Mouse (Mus musculus) bone marrow, adult 2 months (tissue): Measurements from ENCODE around the gene Tmcc2. TPM values are rescaled to one million over a fixed set of nuclear protein-coding genes. Genes with fewer than 3 reads are reported as not detected.

Source experiments
- H3K27ac ChIP-seq: fragments of 200-500 bp; 2 replicates; pipeline ENCODE4 v1.5.1; 2012; ENCODE audit warnings: low read depth, mild to moderate bottlenecking, control low read depth, inconsistent platforms, low read length; ENCODE audit not compliant: control insufficient read depth, poor library complexity, insufficient read depth
- H3K4me1 ChIP-seq: fragments of 200-500 bp; 2 replicates; pipeline ENCODE4 v1.6.1; 2011; ENCODE audit warnings: low read length; ENCODE audit not compliant: control insufficient read depth, insufficient read depth
- H3K4me3 ChIP-seq: fragments of 200-500 bp; replicated peaks from 2 replicates; pipeline ENCODE3; 2011; ENCODE audit warnings: mild to moderate bottlenecking, low read depth, low read length, control low read depth; ENCODE audit not compliant: control insufficient read depth
- CTCF ChIP-seq: fragments of 200-500 bp; IDR thresholded peaks from 2 replicates; pipeline ENCODE4 v1.5.1; 2011; ENCODE audit warnings: low read length, control low read depth; ENCODE audit not compliant: control insufficient read depth, insufficient read depth
- POLR2A ChIP-seq: fragments of 200-500 bp; IDR thresholded peaks from 2 replicates; pipeline ENCODE4 v1.6.1; 2011; ENCODE audit warnings: low read depth, mild to moderate bottlenecking, control low read depth, low read length, borderline replicate concordance; ENCODE audit not compliant: control insufficient read depth
- WGBS: fragments of 180-500 bp; shearing (Covaris S2); methylation state at CpG from one replicate; pipeline ENCODE4 v1.1.7; 2018; 5-methylcytosine and 5-hydroxymethylcytosine counted together
- polyA plus RNA-seq: library from polyadenylated mRNA; stranded (reverse); fragments of >200 nt; gene quantifications from 2 replicates; pipeline ENCODE4 v1.2.4, GENCODE M21; 2011; ENCODE audit warnings: low replicate concordance; ENCODE audit not compliant: missing spikeins, insufficient read depth, insufficient read length

Gene Tmcc2
- 246 and 316 TPM in 2 replicates for polyA plus RNA-seq

- WGBS, result under 1% methylated on average over 50 of the region's 50 CpGs
- H3K27ac ChIP-seq, result peak within 1 kb of the TSS; percentile 86
- peak within 1 kb of the TSS; percentile 74 for H3K4me3 ChIP-seq
Observed at GRCm38 (mm10) chr1:132390691-132391579, at the start of gene Tmcc2. TSS of gene Tmcc2 (minus strand) at chr1:132391281.

DNA sequence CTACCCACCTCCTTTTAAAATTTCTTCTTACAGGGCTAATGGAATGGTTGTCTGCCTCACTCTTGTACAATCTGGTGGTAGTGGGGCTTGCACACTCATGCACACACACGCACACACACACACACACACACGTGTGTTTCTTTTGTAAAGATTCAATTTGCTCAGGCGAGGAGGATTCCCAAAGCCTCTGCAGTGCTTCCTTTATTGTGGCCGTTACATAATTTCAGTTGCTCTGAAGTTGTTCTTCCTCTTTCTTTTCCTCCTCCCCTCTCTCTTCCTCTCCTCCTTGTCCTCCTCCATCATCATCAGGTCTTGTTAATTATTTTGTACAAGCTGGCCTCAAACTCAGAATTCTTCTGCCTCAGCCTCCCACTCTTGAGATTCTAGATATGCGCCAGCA, 46.3 kb upstream of the Tmcc2 start:
- Histone ChIP-seq H3K27ac (no peak overlapping the region; the same call in 1 of the 2 replicates), H3K4me1 (peaks cover 5% of the 10 kb centered on the region), H3K4me3 (no peak overlapping the region)
- TF ChIP-seq POLR2A (no peak), CTCF (no peak)
- 19% methylated on average over 5 of the region's 5 CpGs for WGBS

More at GRCm38 (mm10) chr1:132390691-132391579, at the start of gene Tmcc2:
- TF ChIP-seq CTCF (no peak), POLR2A (peak; percentile 40; the same call in 1 of the 2 replicates)
- H3K4me1 ChIP-seq, result no peaks in the 10 kb centered on the region

DNA sequence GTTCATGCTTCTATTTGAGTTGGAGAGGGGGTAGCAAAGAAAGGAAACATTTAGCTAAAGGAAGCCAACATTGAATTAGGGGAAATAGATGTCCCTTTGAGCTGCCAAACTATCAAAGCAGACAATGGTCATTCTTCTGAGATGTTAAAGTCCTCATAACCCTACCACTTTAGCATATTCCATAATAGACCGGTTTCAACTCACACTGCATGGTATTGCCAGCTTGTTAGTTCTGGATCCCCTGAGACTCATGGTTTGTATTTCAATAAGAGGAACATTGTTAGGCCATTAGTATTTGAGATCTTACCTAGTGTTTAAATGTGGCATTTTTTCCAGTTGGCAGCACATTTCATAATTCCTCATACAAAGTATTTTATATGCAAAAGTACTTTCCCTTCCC, 45.9 kb upstream of the Tmcc2 start:
- no peak for TF ChIP-seq POLR2A
- TF ChIP-seq CTCF, result no peak
- Histone ChIP-seq H3K4me1 (peaks cover 5% of the 10 kb centered on the region), H3K27ac (no peak overlapping the region), H3K4me3 (no peak overlapping the region)
- 44% methylated on average over 1 of the region's 1 CpGs for WGBS

GRCm38 (mm10) chr1:132436320-132436958, 45.4 kb upstream of the Tmcc2 start:
- no peak overlapping the region for H3K27ac ChIP-seq
- peaks cover 5% of the 10 kb centered on the region for H3K4me1 ChIP-seq
- 36% methylated on average over 4 of the region's 4 CpGs for WGBS
- TF ChIP-seq CTCF (no peak), POLR2A (no peak)
- H3K4me3 ChIP-seq, result no peak overlapping the region

- TF ChIP-seq CTCF, result no peak
- WGBS, result 93% methylated on average over 12 of the region's 12 CpGs
- H3K27ac ChIP-seq, result no peak overlapping the region
- no peak overlapping the region for H3K4me3 ChIP-seq
- H3K4me1 ChIP-seq, result peaks cover 5% of the 10 kb centered on the region
Observed at GRCm38 (mm10) chr1:132434032-132434431, 43.0 kb upstream of the Tmcc2 start.

- Histone ChIP-seq H3K27ac (no peak overlapping the region), H3K4me3 (no peak overlapping the region), H3K4me1 (peaks cover 5% of the 10 kb centered on the region)
- 79% methylated on average over 5 of the region's 5 CpGs for WGBS
- TF ChIP-seq CTCF (no peak), POLR2A (no peak)
Observed at GRCm38 (mm10) chr1:132433349-132433748, 42.3 kb upstream of the Tmcc2 start.

DNA sequence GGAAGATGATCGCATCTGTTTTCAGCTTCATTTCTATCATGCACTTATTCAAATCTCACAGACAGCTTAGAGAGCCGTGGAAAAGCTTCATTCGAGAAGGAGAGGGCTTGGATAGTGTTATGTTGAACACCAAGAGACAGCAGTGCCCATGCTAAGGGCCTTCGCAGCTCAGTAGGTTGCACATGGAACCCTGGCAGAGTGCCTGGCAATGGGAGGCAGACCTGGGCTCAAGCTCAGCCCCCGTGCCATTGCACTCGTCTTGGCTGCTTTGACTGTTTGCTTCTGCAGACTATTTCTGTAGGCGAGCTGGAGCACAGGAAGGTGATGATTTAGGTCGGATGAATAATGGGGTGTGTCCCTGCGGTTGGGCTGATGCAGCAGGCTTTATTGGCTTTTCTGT, 40.6 kb upstream of the Tmcc2 start:
- WGBS, result 61% methylated on average over 9 of the region's 9 CpGs
- Histone ChIP-seq H3K27ac (no peak overlapping the region), H3K4me1 (peaks cover 4% of the 10 kb centered on the region), H3K4me3 (no peak overlapping the region)
- no peak for TF ChIP-seq CTCF
- TF ChIP-seq POLR2A, result no peak

DNA sequence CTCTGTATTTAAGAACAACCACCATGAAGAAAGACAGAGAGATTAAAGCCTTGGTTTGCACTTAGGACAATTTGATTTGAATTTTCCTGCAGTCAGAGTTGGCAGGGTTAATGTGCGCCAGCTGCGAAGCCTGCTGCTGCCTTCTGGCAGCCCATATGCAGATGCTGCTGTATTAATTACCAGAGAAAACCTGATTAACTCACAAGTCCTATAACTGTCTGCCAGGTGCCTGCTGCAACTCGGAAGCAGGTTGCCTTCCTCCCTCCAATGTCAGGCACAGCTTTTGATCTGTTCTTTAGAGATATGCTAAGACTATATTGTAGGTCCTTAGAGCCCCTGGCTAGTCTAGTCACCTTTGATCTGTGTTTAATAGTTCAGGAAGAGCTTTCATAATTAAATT, 39.7 kb upstream of the Tmcc2 start:
- no peak for TF ChIP-seq CTCF
- TF ChIP-seq POLR2A, result no peak
- Histone ChIP-seq H3K27ac (no peak overlapping the region), H3K4me3 (no peak overlapping the region), H3K4me1 (peaks cover 3% of the 10 kb centered on the region)
- WGBS, result 67% methylated on average over 3 of the region's 3 CpGs
